Mouse (Mus musculus): ENCODE data around the gene Zfp382. TPM values are rescaled to one million over a fixed set of nuclear protein-coding genes. Genes with fewer than 3 reads are reported as not detected.

Zfp382 gene
- polyA plus RNA-seq (2015; fragmentation: Nextera tagmentation; extraction: Ambion mirVana), result 13.4 and 13.8 TPM in 2 replicates

- H3K4me2 ChIP-seq, result peak within 1 kb of the TSS; percentile 68
- peak within 1 kb of the TSS; percentile 77 for H3K4me3 ChIP-seq
- peaks cover 12% of the 10 kb centered on the region; the same call in 1 of the 2 replicates for H3K36me3 ChIP-seq
- WGBS, result 1% methylated on average over 61 of the region's 61 CpGs
- H3K9me3 ChIP-seq, result 0 out of 2 replicates have a peak, but pooled peaks cover under 1% of the 10 kb centered on the region
- H3K27me3 ChIP-seq, result no peaks in the 10 kb centered on the region
- ATAC-seq (ENCODE audit: low read depth), result peak; percentile 96
- peak within 1 kb of the TSS; percentile 81 for H3K9ac ChIP-seq
- H3K4me1 ChIP-seq (replicated peaks), result peaks cover 13% of the 10 kb centered on the region
- peak within 1 kb of the TSS; percentile 83 for H3K27ac ChIP-seq (replicated peaks)
These were observed at the start of gene Zfp382 for GRCm38 (mm10) chr7:30121308-30122187. Gene Zfp382, plus strand, starts transcription at chr7:30121942.

- H3K4me2 ChIP-seq, result peak within 1 kb of the TSS; percentile 95
- H3K9me3 ChIP-seq, result no peaks in the 10 kb centered on the region
- peak; percentile 92 for ATAC-seq (ENCODE audit: low read depth)
- peak within 1 kb of the TSS; percentile 90 for H3K27ac ChIP-seq (replicated peaks)
- peak within 1 kb of the TSS; percentile 87 for H3K9ac ChIP-seq
- peak within 1 kb of the TSS; percentile 80 for H3K4me3 ChIP-seq
- no peaks in the 10 kb centered on the region for H3K27me3 ChIP-seq
- peaks cover 50% of the 10 kb centered on the region for H3K36me3 ChIP-seq
- WGBS, result under 1% methylated on average over 50 of the region's 50 CpGs
- peaks cover 14% of the 10 kb centered on the region; the same call in 1 of the 2 replicates for H3K4me1 ChIP-seq (replicated peaks)
These were observed 49.4 kb upstream of the Zfp382 start, which contains the start of gene Zfp82 for GRCm38 (mm10) chr7:30072146-30073028. Gene Zfp82, minus strand, starts transcription at chr7:30072900.

- Histone ChIP-seq H3K9ac (no peak overlapping the region), H3K4me2 (no peak overlapping the region), H3K27ac (replicated peaks) (no peak overlapping the region), H3K9me3 (no peaks in the 10 kb centered on the region), H3K27me3 (no peaks in the 10 kb centered on the region), H3K36me3 (peaks cover 51% of the 10 kb centered on the region), H3K4me3 (no peak overlapping the region), H3K4me1 (replicated peaks) (peaks cover 27% of the 10 kb centered on the region)
- no peak for ATAC-seq (ENCODE audit: low read depth)
- WGBS, result 92% methylated on average over 9 of the region's 9 CpGs
These were observed 35.2 kb upstream of the Zfp382 start for GRCm38 (mm10) chr7:30086524-30086923.

- peak overlapping the region; percentile 54 for H3K4me3 ChIP-seq
- peak overlapping the region; percentile 67 for H3K4me2 ChIP-seq
- H3K36me3 ChIP-seq, result peaks cover 29% of the 10 kb centered on the region
- H3K9ac ChIP-seq, result peak overlapping the region; percentile 78
- no peak for ATAC-seq (ENCODE audit: low read depth)
- H3K9me3 ChIP-seq, result no peaks in the 10 kb centered on the region
- no peaks in the 10 kb centered on the region for H3K27me3 ChIP-seq
- H3K27ac ChIP-seq (replicated peaks), result no peak overlapping the region; the same call in 1 of the 2 replicates
- peaks cover 33% of the 10 kb centered on the region for H3K4me1 ChIP-seq (replicated peaks)
- 20% methylated on average over 6 of the region's 6 CpGs for WGBS
These were observed 32.3 kb upstream of the Zfp382 start for GRCm38 (mm10) chr7:30089405-30089804.

- WGBS, result under 1% methylated on average over 40 of the region's 40 CpGs
- ATAC-seq (ENCODE audit: low read depth), result peak; percentile 92
- Histone ChIP-seq H3K4me3 (peak within 1 kb of the TSS; percentile 54), H3K27ac (replicated peaks) (peak within 1 kb of the TSS; percentile 85), H3K4me1 (replicated peaks) (peaks cover 34% of the 10 kb centered on the region), H3K9me3 (no peaks in the 10 kb centered on the region), H3K9ac (peak within 1 kb of the TSS; percentile 78), H3K36me3 (peaks cover 20% of the 10 kb centered on the region), H3K27me3 (no peaks in the 10 kb centered on the region), H3K4me2 (peak within 1 kb of the TSS; percentile 67)
These were observed 31.4 kb upstream of the Zfp382 start, which contains the start of the genes Gm26920 and Zfp566 for GRCm38 (mm10) chr7:30090092-30090969. Gene Gm26920, minus strand, starts transcription at chr7:30090410. Gene Zfp566, minus strand, starts transcription at chr7:30090527.

- peak overlapping the region; percentile 85 for H3K27ac ChIP-seq (replicated peaks)
- peak; percentile 6; the same call in 1 of the 2 replicates for ATAC-seq (ENCODE audit: low read depth)
- peak overlapping the region; percentile 67 for H3K4me2 ChIP-seq
- peak overlapping the region; percentile 54 for H3K4me3 ChIP-seq
- peaks cover 13% of the 10 kb centered on the region for H3K36me3 ChIP-seq
- H3K4me1 ChIP-seq (replicated peaks), result peaks cover 38% of the 10 kb centered on the region
- H3K9me3 ChIP-seq, result no peaks in the 10 kb centered on the region
- H3K27me3 ChIP-seq, result no peaks in the 10 kb centered on the region
- H3K9ac ChIP-seq, result peak overlapping the region; percentile 78
- 8% methylated on average over 9 of the region's 9 CpGs for WGBS
These were observed 30.7 kb upstream of the Zfp382 start for GRCm38 (mm10) chr7:30090970-30091585.

GRCm38 (mm10) chr7:30092666-30093065 lies 29.1 kb upstream of the Zfp382 start:
- Histone ChIP-seq H3K9me3 (no peaks in the 10 kb centered on the region), H3K27ac (replicated peaks) (no peak overlapping the region), H3K27me3 (no peaks in the 10 kb centered on the region), H3K4me1 (replicated peaks) (peaks cover 47% of the 10 kb centered on the region), H3K4me2 (no peak overlapping the region), H3K36me3 (peaks cover 6% of the 10 kb centered on the region), H3K9ac (no peak overlapping the region), H3K4me3 (no peak overlapping the region)
- WGBS, result 86% methylated on average over 9 of the region's 9 CpGs
- no peak for ATAC-seq (ENCODE audit: low read depth)

GRCm38 (mm10) chr7:30093918-30094415 lies 27.8 kb upstream of the Zfp382 start:
- Histone ChIP-seq H3K9ac (peak overlapping the region; percentile 88), H3K4me1 (replicated peaks) (peaks cover 36% of the 10 kb centered on the region), H3K4me2 (peak overlapping the region; percentile 84), H3K27me3 (no peaks in the 10 kb centered on the region), H3K36me3 (peaks cover 17% of the 10 kb centered on the region), H3K4me3 (peak overlapping the region; percentile 62), H3K9me3 (no peaks in the 10 kb centered on the region), H3K27ac (replicated peaks) (peak overlapping the region; percentile 98; the same call in 1 of the 2 replicates)
- no peak for ATAC-seq (ENCODE audit: low read depth)
- WGBS, result 77% methylated on average over 6 of the region's 6 CpGs

- Histone ChIP-seq H3K9ac (peak within 1 kb of the TSS; percentile 88), H3K4me2 (peak within 1 kb of the TSS; percentile 84), H3K27me3 (no peaks in the 10 kb centered on the region), H3K4me1 (replicated peaks) (peaks cover 29% of the 10 kb centered on the region), H3K9me3 (no peaks in the 10 kb centered on the region), H3K36me3 (peaks cover 26% of the 10 kb centered on the region), H3K4me3 (peak within 1 kb of the TSS; percentile 62), H3K27ac (replicated peaks) (peak within 1 kb of the TSS; percentile 98)
- ATAC-seq (ENCODE audit: low read depth), result peak; percentile 77
- under 1% methylated on average over 26 of the region's 26 CpGs for WGBS
These were observed 26.9 kb upstream of the Zfp382 start, which contains the start of gene Zfp260 for GRCm38 (mm10) chr7:30094646-30095429. Gene Zfp260, plus strand, starts transcription at chr7:30094777.
